Mouse (Mus musculus): Measurements from ENCODE around the gene Scrn1.

Scrn1 gene

GRCm38 (mm10) chr6:54475926-54476667, 90.2 kb downstream of the Scrn1 start:
- DNase-seq (ENCODE audit: low read depth) = no peak

GRCm38 (mm10) chr6:54472846-54473715, 93.2 kb downstream of the Scrn1 start:
- peak; percentile 4 for DNase-seq (ENCODE audit: low read depth)

GRCm38 (mm10) chr6:54471866-54472265, 94.4 kb downstream of the Scrn1 start:
- no peak for DNase-seq (ENCODE audit: low read depth)

- no peak for DNase-seq (ENCODE audit: low read depth)
Observed at GRCm38 (mm10) chr6:54467371-54467770, 98.9 kb downstream of the Scrn1 start.

- DNase-seq (ENCODE audit: low read depth) = no peak
Observed at GRCm38 (mm10) chr6:54464926-54465325, 101.4 kb downstream of the Scrn1 start.

GRCm38 (mm10) chr6:54463701-54464458, 102.4 kb downstream of the Scrn1 start:
- DNase-seq (ENCODE audit: low read depth) = no peak

- DNase-seq (ENCODE audit: low read depth) = no peak
Observed at GRCm38 (mm10) chr6:54462766-54463165, 103.5 kb downstream of the Scrn1 start.

GRCm38 (mm10) chr6:54460915-54461671, 105.2 kb downstream of the Scrn1 start:
- DNase-seq (ENCODE audit: low read depth) = no peak

- DNase-seq (ENCODE audit: low read depth) = no peak
Observed at GRCm38 (mm10) chr6:54460172-54460914, 105.9 kb downstream of the Scrn1 start.

- DNase-seq (ENCODE audit: low read depth) = no peak
Observed at GRCm38 (mm10) chr6:54459661-54460060, 106.6 kb downstream of the Scrn1 start.
